Mouse (Mus musculus): ENCODE measurements at regions not wholly inside any gene's neighbourhood (a gene's known extent, or its start where the extent isn't known, plus 50 kb on each side); places are given as distances from the start of the nearest gene placed in this dataset.

DNA sequence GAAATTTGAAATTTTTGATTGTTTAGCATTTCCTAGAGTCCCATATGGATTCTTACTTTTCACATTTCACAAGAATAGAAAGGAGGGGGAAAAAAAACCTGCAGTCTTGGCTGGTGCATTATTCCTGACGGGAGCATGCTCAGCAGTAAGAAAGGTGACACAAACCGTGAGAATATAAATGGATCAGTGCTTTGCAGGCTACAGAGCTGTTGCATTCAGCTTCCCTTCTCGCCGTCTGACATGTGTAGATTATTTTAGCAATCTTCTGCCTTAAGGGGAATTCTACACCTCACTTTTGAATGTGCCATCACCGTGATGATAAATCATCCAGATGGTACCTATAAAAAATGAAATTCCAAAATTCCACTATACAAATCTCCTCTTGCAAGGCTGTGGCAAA, 55.3 kb downstream of the Crygf start:
- H3K36me3 ChIP-seq (ENCODE audit: control insufficient read depth, insufficient read depth, low read length): no peaks in the 10 kb centered on the region
- H3K4me1 ChIP-seq (ENCODE audit: control insufficient read depth, insufficient read depth, low read length): no peaks in the 10 kb centered on the region
- WGBS: 87% methylated on average over 5 of the region's 5 CpGs
- H3K27ac ChIP-seq (ENCODE audit: low read depth, low read length): no peak overlapping the region
- no peaks in the 10 kb centered on the region for H3K9me3 ChIP-seq (ENCODE audit: control insufficient read depth, low read length)
- ATAC-seq (ENCODE audit: insufficient read depth, low FRiP score, low TSS enrichment) (no peak), DNase-seq (ENCODE audit: low spot score) (no peak)
- no peak overlapping the region for H3K9ac ChIP-seq (ENCODE audit: low read length)
- H3K4me3 ChIP-seq (ENCODE audit: low read depth, low read length): no peak overlapping the region
- no peak overlapping the region for H3K4me2 ChIP-seq (ENCODE audit: low read depth)
- no peaks in the 10 kb centered on the region for H3K27me3 ChIP-seq (ENCODE audit: control insufficient read depth, insufficient read depth, low read length)

DNA sequence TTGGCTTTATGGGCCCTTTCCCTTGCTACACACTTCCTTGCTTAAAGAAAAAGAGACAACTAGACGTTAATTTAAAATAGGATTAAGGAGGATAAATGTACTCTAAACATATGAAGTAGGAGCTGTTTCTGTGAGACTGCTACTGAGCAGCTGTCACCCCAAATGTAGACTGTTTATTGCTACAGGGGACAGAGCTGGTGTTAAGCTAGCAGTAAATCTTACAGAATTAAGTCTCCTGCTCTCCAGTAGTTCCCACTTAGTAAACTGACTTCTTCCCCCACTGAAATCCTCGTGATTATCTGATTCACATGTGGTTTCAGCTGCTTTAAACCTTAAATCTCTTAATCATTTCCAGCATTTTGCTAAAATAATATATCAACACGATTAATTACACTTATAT, 74.1 kb downstream of the Crygf start:
- H3K27ac ChIP-seq (ENCODE audit: low read depth, low read length): no peak overlapping the region
- no peaks in the 10 kb centered on the region for H3K9me3 ChIP-seq (ENCODE audit: control insufficient read depth, low read length)
- no peaks in the 10 kb centered on the region for H3K27me3 ChIP-seq (ENCODE audit: control insufficient read depth, insufficient read depth, low read length)
- DNase-seq (ENCODE audit: low spot score) (no peak), ATAC-seq (ENCODE audit: insufficient read depth, low FRiP score, low TSS enrichment) (no peak)
- peaks cover 5% of the 10 kb centered on the region; the same call in 1 of the 2 replicates for H3K4me1 ChIP-seq (ENCODE audit: control insufficient read depth, insufficient read depth, low read length)
- WGBS: 60% methylated on average over 3 of the region's 3 CpGs
- H3K4me2 ChIP-seq (ENCODE audit: low read depth): no peak overlapping the region
- no peaks in the 10 kb centered on the region for H3K36me3 ChIP-seq (ENCODE audit: control insufficient read depth, insufficient read depth, low read length)
- H3K4me3 ChIP-seq (ENCODE audit: low read depth, low read length): no peak overlapping the region
- no peak overlapping the region for H3K9ac ChIP-seq (ENCODE audit: low read length)

DNA sequence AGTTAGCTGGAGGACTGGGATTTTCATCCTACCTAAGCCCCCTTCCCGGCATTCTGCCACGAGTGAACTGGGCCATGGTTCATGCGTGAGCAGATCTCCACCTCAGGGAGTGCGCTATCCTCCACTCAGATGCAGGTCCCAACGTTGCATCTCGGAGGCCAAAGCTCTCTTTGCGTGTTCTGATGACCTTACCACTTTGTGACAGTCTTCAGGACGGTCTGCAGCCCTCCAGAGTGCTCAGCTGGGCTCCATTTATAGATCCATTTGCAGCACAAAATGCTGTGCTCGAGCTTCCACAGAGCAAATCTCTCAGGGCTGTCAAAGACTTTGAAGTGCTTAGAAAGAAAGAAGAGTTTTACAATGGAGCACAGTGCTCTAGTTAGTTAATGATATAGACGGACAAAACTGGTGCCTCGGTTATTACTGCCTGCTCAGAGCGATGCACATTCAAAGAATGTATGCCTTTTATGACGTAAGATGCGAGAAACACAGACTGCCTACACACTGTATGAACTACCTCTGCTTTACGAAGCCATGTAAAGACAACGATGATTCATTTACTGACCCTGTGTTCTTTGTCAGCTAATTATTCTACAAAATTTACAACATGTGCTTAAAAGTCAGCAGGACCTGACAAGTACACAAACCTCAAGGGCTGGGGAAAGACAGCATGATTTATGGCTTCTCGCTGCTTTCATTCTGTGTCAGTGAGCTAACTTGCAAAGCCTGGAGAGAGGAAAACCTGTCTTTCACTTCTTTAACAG, 77.8 kb downstream of the Crygf start:
- no peak overlapping the region for H3K27ac ChIP-seq (ENCODE audit: low read depth, low read length)
- no peaks in the 10 kb centered on the region for H3K27me3 ChIP-seq (ENCODE audit: control insufficient read depth, insufficient read depth, low read length)
- peak; percentile 90 for ATAC-seq (ENCODE audit: insufficient read depth, low FRiP score, low TSS enrichment)
- no peak overlapping the region for H3K4me3 ChIP-seq (ENCODE audit: low read depth, low read length)
- H3K4me2 ChIP-seq (ENCODE audit: low read depth): peak overlapping the region; percentile 33
- no peaks in the 10 kb centered on the region for H3K9me3 ChIP-seq (ENCODE audit: control insufficient read depth, low read length)
- H3K4me1 ChIP-seq (ENCODE audit: control insufficient read depth, insufficient read depth, low read length): peaks cover 5% of the 10 kb centered on the region; the same call in 1 of the 2 replicates
- 13% methylated on average over 17 of the region's 17 CpGs for WGBS
- no peak overlapping the region for H3K9ac ChIP-seq (ENCODE audit: low read length)
- peak; percentile 47 for DNase-seq (ENCODE audit: low spot score)
- H3K36me3 ChIP-seq (ENCODE audit: control insufficient read depth, insufficient read depth, low read length): no peaks in the 10 kb centered on the region
